Mouse (Mus musculus) CH12.LX (cell line): ENCODE data around the gene Prss34. TPM values are rescaled to one million over a fixed set of nuclear protein-coding genes. Genes with fewer than 3 reads are reported as not detected.

ENCODE experiments used
- DNase-seq: peaks from one replicate; pipeline ENCODE4 v3.0.0-alpha.2; 2013; ENCODE audit errors: extremely low read depth
- H3K27ac ChIP-seq: 2 replicates; pipeline ENCODE4 v1.5.1; 2012; ENCODE audit warnings: low read depth, mild to moderate bottlenecking, control low read depth, moderate library complexity; ENCODE audit not compliant: insufficient read depth
- H3K27me3 ChIP-seq: replicated peaks from 2 replicates; pipeline ENCODE3; 2012; ENCODE audit warnings: inconsistent platforms
- H3K36me3 ChIP-seq, 2 experiments: replicated peaks in 1 of 2; 2 replicates each; pipeline versions ENCODE3 to v1.6.1; 2012; ENCODE audit warnings: inconsistent platforms in 1 of 2, low read length in 1 of 2, mild to moderate bottlenecking in 1 of 2, mixed read lengths in 1 of 2, moderate library complexity in 1 of 2; ENCODE audit not compliant: control insufficient read depth in 1 of 2, insufficient read depth in 1 of 2
- H3K4me1 ChIP-seq, 2 experiments: 2 replicates each; pipeline ENCODE4 v1.6.1; 2012; ENCODE audit warnings: inconsistent platforms in 1 of 2, moderate library complexity in 1 of 2; ENCODE audit not compliant: insufficient read depth in 2 of 2, control insufficient read depth in 1 of 2
- H3K4me2 ChIP-seq: 2 replicates; pipeline ENCODE4 v1.6.1; 2012; ENCODE audit warnings: low read depth, mild to moderate bottlenecking, control low read depth; ENCODE audit not compliant: poor library complexity, insufficient read depth, severe bottlenecking
- H3K4me3 ChIP-seq, 3 experiments: fragments of 150-350 bp in 1 of 3; sonication (generic) in 1 of 3; replicated peaks in 1 of 3; 2 replicates each; pipeline versions ENCODE3 to v1.5.1; 2011 to 2012; ENCODE audit warnings: low read depth in 2 of 3, low read length in 2 of 3, mild to moderate bottlenecking in 2 of 3, moderate library complexity in 2 of 3, control low read depth in 1 of 3, improper control_type of control experiment in 1 of 3, inconsistent platforms in 1 of 3, mixed read lengths in 1 of 3; ENCODE audit not compliant: poor library complexity in 1 of 3
- H3K79me2 ChIP-seq: replicated peaks from 2 replicates; pipeline ENCODE4 v1.6.1; 2012; ENCODE audit warnings: mild to moderate bottlenecking, moderate library complexity; ENCODE audit not compliant: control insufficient read depth, poor library complexity, insufficient read depth, severe bottlenecking; ENCODE audit errors: extremely low read depth
- H3K9ac ChIP-seq: 2 replicates; pipeline ENCODE4 v1.6.1; 2012; ENCODE audit warnings: low read depth, mild to moderate bottlenecking, control low read depth, moderate library complexity; ENCODE audit not compliant: insufficient read depth
- H3K9me3 ChIP-seq: replicated peaks from 2 replicates; pipeline ENCODE3; 2012; ENCODE audit warnings: low read length, inconsistent platforms, mixed read lengths
- BHLHE40 ChIP-seq: IDR thresholded peaks from 2 replicates; pipeline ENCODE4 v1.6.1; 2011; ENCODE audit warnings: mild to moderate bottlenecking, low read depth, low read length, improper control_type of control experiment
- ETS1 ChIP-seq: conservative IDR thresholded peaks from 2 replicates; pipeline ENCODE4 v1.6.1; 2012; ENCODE audit warnings: low read depth, mild to moderate bottlenecking, inconsistent platforms, low read length, improper control_type of control experiment, moderate library complexity
- GABPA ChIP-seq: IDR thresholded peaks from 2 replicates; pipeline ENCODE4 v1.6.1; 2012; ENCODE audit warnings: low read depth, low read length, improper control_type of control experiment, inconsistent platforms; ENCODE audit not compliant: insufficient replicate concordance
- IRF4 ChIP-seq: IDR thresholded peaks from 2 replicates; pipeline ENCODE4 v1.6.1; 2014; ENCODE audit warnings: low read depth, mild to moderate bottlenecking, inconsistent platforms, low read length, improper control_type of control experiment
- KAT2A ChIP-seq: IDR thresholded peaks from 2 replicates; pipeline ENCODE4 v1.6.1; 2012; ENCODE audit warnings: low read length, improper control_type of control experiment, inconsistent platforms; ENCODE audit not compliant: insufficient replicate concordance
- MAFK ChIP-seq: IDR thresholded peaks from 2 replicates; pipeline ENCODE4 v1.6.1; 2011; ENCODE audit warnings: low read length, improper control_type of control experiment; ENCODE audit not compliant: insufficient replicate concordance
- MAZ ChIP-seq: IDR thresholded peaks from 2 replicates; pipeline ENCODE4 v1.6.1; 2012; ENCODE audit warnings: low read depth, mild to moderate bottlenecking, inconsistent platforms, low read length, improper control_type of control experiment, moderate library complexity
- POLR2A ChIP-seq: IDR thresholded peaks from 2 replicates; pipeline ENCODE4 v1.6.1; 2011; ENCODE audit warnings: low read depth, mild to moderate bottlenecking, improper control_type of control experiment, low read length
- SIN3A ChIP-seq: IDR thresholded peaks from 2 replicates; pipeline ENCODE4 v1.6.1; 2012; ENCODE audit warnings: low read length, improper control_type of control experiment, inconsistent platforms
- SMC3 ChIP-seq: IDR thresholded peaks from 2 replicates; pipeline ENCODE4 v1.6.1; 2011; ENCODE audit warnings: low read depth, low read length, improper control_type of control experiment
- UBTF ChIP-seq: IDR thresholded peaks from 2 replicates; pipeline ENCODE4 v1.6.1; 2012; ENCODE audit warnings: low read depth, mild to moderate bottlenecking, inconsistent platforms, low read length, improper control_type of control experiment, moderate library complexity
- USF2 ChIP-seq: conservative IDR thresholded peaks from 2 replicates; pipeline ENCODE4 v1.6.1; 2011; ENCODE audit warnings: low read depth, low read length, improper control_type of control experiment
- ZKSCAN1 ChIP-seq: IDR thresholded peaks from 2 replicates; pipeline ENCODE4 v1.6.1; 2012; ENCODE audit warnings: low read depth, inconsistent platforms, low read length, improper control_type of control experiment, borderline replicate concordance
- ZNF384 ChIP-seq: IDR thresholded peaks from 2 replicates; pipeline ENCODE4 v1.6.1; 2012; ENCODE audit warnings: low read depth, low read length, improper control_type of control experiment, inconsistent platforms
- dilution Hi-C: fragments of 300-500 bp; cut with MboI; formaldehyde crosslinking; loops from 2 replicates; pipeline ENCODE4 v1.14.3; 2020; ENCODE audit warnings: low sequenced_read_pairs; ENCODE audit not compliant: extremely low pct_unique_long_range_greater_than_20kb, extremely low pct_ligation_motif_present
- in situ Hi-C: fragments of 300-500 bp; cut with MboI; formaldehyde crosslinking; loops from 3 replicates; pipeline ENCODE4 v1.14.3; 2019; ENCODE audit warnings: low sequenced_read_pairs, low pct_ligation_motif_present, low pct_unique_long_range_greater_than_20kb, mixed read lengths
- polyA plus RNA-seq: library from polyadenylated mRNA; unstranded; fragments of >175 nt; gene quantifications from 2 replicates; pipeline ENCODE4 v1.2.1, GENCODE M21; 2012; ENCODE audit warnings: low read depth; ENCODE audit not compliant: insufficient read length
- total RNA-seq, 2 experiments: library from RNA; depleted of rRNA; stranded (reverse); fragments of 300-350 nt in 1 of 2; fragments of >200 nt in 1 of 2; gene quantifications; 2 replicates each; pipeline ENCODE4 v1.2.3; 2012 to 2014

Prss34 gene
- 0.34 TPM in 1 of 2 replicates, not detected in the other for total RNA-seq (2012; rRNA removed)
- not detected in 2 replicates for total RNA-seq (2014; rRNA removed)
- not detected in 2 replicates for polyA plus RNA-seq

DNA sequence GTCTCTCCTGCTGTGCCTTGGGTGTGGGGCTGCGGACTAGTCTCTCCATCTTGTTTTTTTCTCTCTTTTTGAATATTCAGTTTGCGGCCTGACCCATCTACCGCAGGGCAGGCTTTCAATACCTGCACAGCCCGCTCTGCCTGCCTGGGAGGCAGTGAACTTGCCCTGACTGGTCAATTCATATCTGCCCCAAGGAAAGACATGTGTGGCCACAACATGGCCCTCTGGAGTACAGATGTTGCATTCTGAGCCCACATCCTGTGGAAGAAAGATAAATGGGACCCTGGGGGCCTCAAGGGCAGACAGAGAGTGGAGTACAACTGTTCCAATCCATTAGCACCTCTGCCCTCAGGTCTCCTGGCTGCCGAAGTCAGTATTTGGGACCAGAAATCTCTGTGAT lies at the start of gene Prss34:
Gene Prss34, plus strand, starts transcription at position 301 of the 400 bp plus-strand sequence.
- Histone ChIP-seq H3K27me3 (peaks cover 89% of the 10 kb centered on the region), H3K4me1 (peaks cover 4 to 13% of the 10 kb centered on the region in 2 experiments; a peak in 3 of 4 replicates), H3K9ac (no peak within 1 kb of the TSS)
- no peak for DNase-seq
- TF ChIP-seq ZNF384, result peak; percentile 42; the same call in 1 of the 2 replicates
- peak; percentile 38; the same call in 1 of the 2 replicates for TF ChIP-seq MAFK
- 0 out of 2 replicates have a peak, but pooled peaks have one; percentile 20 for TF ChIP-seq BHLHE40
- TF ChIP-seq KAT2A, result no peak
- TF ChIP-seq IRF4, result 0 out of 2 replicates have a peak, but pooled peaks have one; percentile 14
- no peak for TF ChIP-seq USF2
- TF ChIP-seq, all 38 proteins: peak for 4
- Histone ChIP-seq H3K36me3 (no peaks in the 10 kb centered on the region), H3K9me3 (no peaks in the 10 kb centered on the region), H3K79me2 (no peaks in the 10 kb centered on the region), H3K4me3 (no peak within 1 kb of the TSS), H3K27ac (no peak within 1 kb of the TSS), H3K4me2 (no peak within 1 kb of the TSS)
- dilution Hi-C loops, result no loop called here
- in situ Hi-C loops, result loop anchor here (5.0 kb wide), 1 partner anchor 64 kb away; no protein-coding TSS in a partner anchor

DNA sequence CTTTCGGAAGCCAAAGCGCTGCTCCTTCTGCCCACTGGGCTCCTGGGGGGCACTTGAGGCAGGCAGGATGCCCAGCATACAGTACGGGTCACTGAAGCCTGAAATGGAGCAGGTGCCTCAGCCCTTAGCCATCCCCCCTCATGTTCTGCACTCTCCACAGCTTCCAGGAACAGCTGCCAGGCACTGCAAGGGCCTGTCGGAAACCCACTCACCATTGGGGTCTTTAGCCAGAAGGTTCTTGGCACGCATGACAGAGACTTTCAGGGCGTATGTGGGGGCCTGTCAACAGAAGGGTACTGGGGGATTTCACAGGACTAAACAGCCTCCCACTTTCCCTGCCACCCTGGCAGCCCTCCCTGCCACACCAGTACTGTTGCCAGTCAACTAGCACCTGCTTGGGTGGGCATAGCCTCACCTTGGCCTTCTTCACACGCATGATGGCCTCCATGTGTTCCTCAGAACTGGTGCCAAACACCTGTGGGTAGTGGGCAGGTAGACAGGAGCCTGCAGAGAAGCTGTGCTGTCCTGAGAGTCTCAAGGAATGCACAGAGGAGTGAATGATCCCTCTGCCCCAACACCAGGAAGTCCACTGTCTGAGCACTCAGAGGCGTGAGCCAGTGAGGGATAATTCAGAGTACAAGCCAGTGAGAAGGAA lies 47.9 kb upstream of the Prss34 start:
- Histone ChIP-seq H3K27ac (no peak overlapping the region), H3K9me3 (no peaks in the 10 kb centered on the region), H3K36me3 (peaks cover 2 to 14% of the 10 kb centered on the region in 2 experiments), H3K4me2 (no peak overlapping the region), H3K4me3 (no peak overlapping the region), H3K4me1 (no peaks in the 10 kb centered on the region), H3K27me3 (peaks cover 19% of the 10 kb centered on the region), H3K9ac (no peak overlapping the region), H3K79me2 (no peaks in the 10 kb centered on the region)
- no peak for DNase-seq
- in situ Hi-C loops (no loop called here), dilution Hi-C loops (no loop called here)
- TF ChIP-seq USF2 (no peak), MAZ (no peak), POLR2A (no peak), GABPA (no peak), UBTF (no peak), SMC3 (no peak), SIN3A (no peak), ETS1 (no peak), ZKSCAN1 (no peak)
